Mouse (Mus musculus) embryonic facial prominence, embryonic 11.5 days (tissue): ENCODE data around the gene Unc45b. TPM values are rescaled to one million over a fixed set of nuclear protein-coding genes. Genes with fewer than 3 reads are reported as not detected.

Experiments
- ATAC-seq: fragments of 200-750 bp; cut with Nextera tagmentation; replicated peaks from 2 replicates; pipeline ENCODE4 v1.8.0; 2017; ENCODE audit warnings: low read depth; ENCODE audit not compliant: insufficient number of reproducible peaks, low FRiP score, low TSS enrichment
- DNase-seq: peaks from one replicate; pipeline ENCODE4 v3.0.0-alpha.2; 2015; ENCODE audit warnings: low spot score
- H3K27ac ChIP-seq: fragments of 300-500 bp; sonication (generic); replicated peaks from 2 replicates; pipeline ENCODE4 v1.5.1; 2014; ENCODE audit warnings: mild to moderate bottlenecking, low read depth, low read length, control low read depth
- H3K27me3 ChIP-seq: fragments of 300-500 bp; sonication (generic); 2 replicates; pipeline ENCODE4 v1.6.1; 2014; ENCODE audit warnings: mild to moderate bottlenecking, low read length, moderate library complexity, mixed read lengths; ENCODE audit not compliant: control insufficient read depth, insufficient read depth
- H3K36me3 ChIP-seq: fragments of 300-500 bp; sonication (generic); replicated peaks from 2 replicates; pipeline ENCODE4 v1.6.1; 2014; ENCODE audit warnings: low read depth, mild to moderate bottlenecking, low read length, moderate library complexity, mixed read lengths; ENCODE audit not compliant: control insufficient read depth, insufficient read depth
- H3K4me1 ChIP-seq: fragments of 300-500 bp; sonication (generic); 2 replicates; pipeline ENCODE4 v1.6.1; 2014; ENCODE audit warnings: low read length, mixed read lengths; ENCODE audit not compliant: control insufficient read depth, insufficient read depth
- H3K4me2 ChIP-seq: fragments of 300-500 bp; sonication (generic); 2 replicates; pipeline ENCODE4 v1.6.1; 2014; ENCODE audit warnings: low read depth, mild to moderate bottlenecking, control low read depth, low read length, moderate library complexity
- H3K4me3 ChIP-seq: fragments of 300-500 bp; sonication (generic); 2 replicates; pipeline ENCODE4 v1.5.1; 2014; ENCODE audit warnings: low read depth, low read length, control low read depth
- H3K9ac ChIP-seq: fragments of 300-500 bp; sonication (generic); replicated peaks from 2 replicates; pipeline ENCODE4 v1.6.1; 2014; ENCODE audit warnings: mild to moderate bottlenecking, control low read depth, low read length
- H3K9me3 ChIP-seq: fragments of 300-500 bp; sonication (generic); replicated peaks from 2 replicates; pipeline ENCODE4 v1.6.1; 2016; ENCODE audit warnings: mild to moderate bottlenecking, low read length, inconsistent platforms, mixed read lengths; ENCODE audit not compliant: control insufficient read depth
- WGBS: fragments of 180-500 bp; shearing (Covaris S2); extraction: QIAGEN DNeasy Blood & Tissue Kit; methylation state at CpG from one replicate; pipeline ENCODE4 v1.1.7; 2014; 5-methylcytosine and 5-hydroxymethylcytosine counted together
- polyA plus RNA-seq: library from polyadenylated mRNA; unstranded; fragments of >200 nt; fragmentation: Nextera tagmentation; extraction: Ambion mirVana; gene quantifications from 2 replicates; pipeline ENCODE4 v1.2.1, GENCODE M21; 2014

Unc45b gene
- polyA plus RNA-seq, 1 experiment from 2014 or later: 2.6 TPM

- Histone ChIP-seq H3K4me2 (no peak overlapping the region), H3K4me3 (no peak overlapping the region), H3K27ac (no peak overlapping the region), H3K4me1 (no peaks in the 10 kb centered on the region), H3K36me3 (no peaks in the 10 kb centered on the region), H3K27me3 (no peaks in the 10 kb centered on the region), H3K9ac (no peak overlapping the region), H3K9me3 (no peaks in the 10 kb centered on the region)
- no peak for ATAC-seq
- WGBS: 69% methylated on average over 8 of the region's 8 CpGs
- DNase-seq: no peak
Observed at GRCm38 (mm10) chr11:82883180-82883579, 27.2 kb upstream of the Unc45b start.

GRCm38 (mm10) chr11:82886559-82886958 lies 23.8 kb upstream of the Unc45b start:
- WGBS: 90% methylated on average over 3 of the region's 3 CpGs

GRCm38 (mm10) chr11:82888491-82888946 lies 21.8 kb upstream of the Unc45b start:
- ATAC-seq (no peak), DNase-seq (no peak)
- H3K9ac ChIP-seq: no peak overlapping the region
- H3K9me3 ChIP-seq: no peaks in the 10 kb centered on the region
- H3K4me2 ChIP-seq: no peak overlapping the region
- H3K27ac ChIP-seq: no peak overlapping the region
- 68% methylated on average over 10 of the region's 10 CpGs for WGBS
- no peaks in the 10 kb centered on the region for H3K27me3 ChIP-seq
- no peak overlapping the region for H3K4me3 ChIP-seq
- no peaks in the 10 kb centered on the region for H3K36me3 ChIP-seq
- no peaks in the 10 kb centered on the region for H3K4me1 ChIP-seq

More at GRCm38 (mm10) chr11:82886559-82886958, 23.8 kb upstream of the Unc45b start:
- ATAC-seq (no peak), DNase-seq (peak; percentile 10)
- Histone ChIP-seq H3K4me2 (no peak overlapping the region), H3K36me3 (no peaks in the 10 kb centered on the region), H3K27ac (no peak overlapping the region), H3K9me3 (no peaks in the 10 kb centered on the region), H3K4me3 (no peak overlapping the region), H3K4me1 (no peaks in the 10 kb centered on the region), H3K9ac (no peak overlapping the region), H3K27me3 (no peaks in the 10 kb centered on the region)

GRCm38 (mm10) chr11:82889524-82890341 lies 20.6 kb upstream of the Unc45b start:
- H3K36me3 ChIP-seq: no peaks in the 10 kb centered on the region
- no peaks in the 10 kb centered on the region for H3K9me3 ChIP-seq
- H3K9ac ChIP-seq: peak overlapping the region; percentile 74
- peak overlapping the region; percentile 63 for H3K4me2 ChIP-seq
- peak; percentile 15 for DNase-seq
- 9% methylated on average over 30 of the region's 31 CpGs for WGBS
- no peak overlapping the region for H3K27ac ChIP-seq
- ATAC-seq: peak; percentile 57
- no peaks in the 10 kb centered on the region for H3K4me1 ChIP-seq
- peak overlapping the region; percentile 56 for H3K4me3 ChIP-seq
- H3K27me3 ChIP-seq: no peaks in the 10 kb centered on the region

- ATAC-seq: peak; percentile 91
- no peaks in the 10 kb centered on the region for H3K4me1 ChIP-seq
- WGBS: under 1% methylated on average over 26 of the region's 26 CpGs
Observed at GRCm38 (mm10) chr11:82890342-82890762, 20.0 kb upstream of the Unc45b start, which contains the start of gene Rad51d. Gene Rad51d, minus strand, starts transcription at chr11:82890614.

GRCm38 (mm10) chr11:82891936-82892335 lies 18.4 kb upstream of the Unc45b start, which contains the start of gene Fndc8:
Gene Fndc8, plus strand, starts transcription at chr11:82892124.
- no peaks in the 10 kb centered on the region for H3K4me1 ChIP-seq
- H3K9ac ChIP-seq: no peak within 1 kb of the TSS
- H3K27ac ChIP-seq: no peak within 1 kb of the TSS
- 57% methylated on average over 7 of the region's 7 CpGs for WGBS
- no peak for ATAC-seq
- H3K36me3 ChIP-seq: no peaks in the 10 kb centered on the region
- no peaks in the 10 kb centered on the region for H3K27me3 ChIP-seq
- H3K9me3 ChIP-seq: no peaks in the 10 kb centered on the region
- no peak within 1 kb of the TSS for H3K4me2 ChIP-seq
- no peak within 1 kb of the TSS for H3K4me3 ChIP-seq
- DNase-seq: no peak

More at GRCm38 (mm10) chr11:82890342-82890762, 20.0 kb upstream of the Unc45b start, which contains the start of gene Rad51d:
- H3K9ac ChIP-seq: peak within 1 kb of the TSS; percentile 74
- peak; percentile 96 for DNase-seq
- H3K4me2 ChIP-seq: peak within 1 kb of the TSS; percentile 63
- no peaks in the 10 kb centered on the region for H3K36me3 ChIP-seq
- H3K27ac ChIP-seq: no peak within 1 kb of the TSS
- peak within 1 kb of the TSS; percentile 56 for H3K4me3 ChIP-seq
- no peaks in the 10 kb centered on the region for H3K9me3 ChIP-seq
- H3K27me3 ChIP-seq: no peaks in the 10 kb centered on the region

GRCm38 (mm10) chr11:82897478-82897877 lies 12.9 kb upstream of the Unc45b start:
- Histone ChIP-seq H3K9me3 (no peaks in the 10 kb centered on the region), H3K4me3 (no peak overlapping the region), H3K36me3 (no peaks in the 10 kb centered on the region; the same call in 1 of the 2 replicates), H3K4me1 (no peaks in the 10 kb centered on the region), H3K9ac (no peak overlapping the region), H3K27ac (no peak overlapping the region), H3K27me3 (no peaks in the 10 kb centered on the region), H3K4me2 (no peak overlapping the region)
- 93% methylated on average over 10 of the region's 10 CpGs for WGBS
- DNase-seq (no peak), ATAC-seq (no peak)

- H3K9ac ChIP-seq: no peak overlapping the region
- H3K27me3 ChIP-seq: no peaks in the 10 kb centered on the region
- H3K4me3 ChIP-seq: no peak overlapping the region
- DNase-seq (no peak), ATAC-seq (no peak)
- WGBS: 92% methylated on average over 5 of the region's 5 CpGs
- H3K4me1 ChIP-seq: no peaks in the 10 kb centered on the region
- no peak overlapping the region for H3K4me2 ChIP-seq
- no peaks in the 10 kb centered on the region; the same call in none of the 2 replicates for H3K36me3 ChIP-seq
- H3K27ac ChIP-seq: no peak overlapping the region
- H3K9me3 ChIP-seq: no peaks in the 10 kb centered on the region
Observed at GRCm38 (mm10) chr11:82899720-82900119, 10.6 kb upstream of the Unc45b start.
